Mouse (Mus musculus): ENCODE measurements around the gene Dhx40. TPM values are rescaled to one million over a fixed set of nuclear protein-coding genes. Genes with fewer than 3 reads are reported as not detected.
A peak's percentile ranks its signal among the peaks of the same experiment; 100 is the strongest.

Dhx40 gene
- total RNA-seq (2017), result 8.3 and 11.2 TPM in 2 replicates

DNA sequence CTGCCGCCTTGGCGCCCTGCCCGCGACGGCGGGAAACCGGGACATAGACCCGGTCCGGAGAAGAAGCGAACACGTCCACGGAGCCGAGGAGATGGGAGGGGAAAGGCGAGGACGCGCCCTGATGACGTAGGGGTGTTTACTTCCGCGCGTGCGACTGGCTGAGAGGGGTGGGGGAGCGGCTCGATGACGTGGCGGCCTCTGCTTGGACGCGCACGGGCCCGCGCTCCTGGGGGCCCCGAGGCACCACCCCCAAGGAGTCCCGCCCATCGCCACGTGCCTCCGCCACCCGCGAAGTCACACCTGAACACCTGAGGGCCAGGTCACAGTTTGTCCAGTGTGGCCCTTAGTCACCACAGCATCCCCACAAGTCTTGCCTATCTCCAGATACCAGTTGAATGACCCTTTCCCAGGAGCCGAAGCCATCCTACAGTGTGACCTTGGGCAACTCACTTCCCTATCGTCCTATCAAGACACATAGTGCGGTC is at the start of gene Dhx40:
Gene Dhx40 (minus strand): TSS at position 242 of the 485 bp plus-strand sequence.
- peak; percentile 75 to 91 for ATAC-seq (replicated peaks in 1 of 2; ENCODE audit: insufficient read depth in 1 of 2, low FRiP score in 2 of 2, low TSS enrichment in 1 of 2, low read depth in 1 of 2, poor library complexity in 2 of 2, severe bottlenecking in 2 of 2)

DNA sequence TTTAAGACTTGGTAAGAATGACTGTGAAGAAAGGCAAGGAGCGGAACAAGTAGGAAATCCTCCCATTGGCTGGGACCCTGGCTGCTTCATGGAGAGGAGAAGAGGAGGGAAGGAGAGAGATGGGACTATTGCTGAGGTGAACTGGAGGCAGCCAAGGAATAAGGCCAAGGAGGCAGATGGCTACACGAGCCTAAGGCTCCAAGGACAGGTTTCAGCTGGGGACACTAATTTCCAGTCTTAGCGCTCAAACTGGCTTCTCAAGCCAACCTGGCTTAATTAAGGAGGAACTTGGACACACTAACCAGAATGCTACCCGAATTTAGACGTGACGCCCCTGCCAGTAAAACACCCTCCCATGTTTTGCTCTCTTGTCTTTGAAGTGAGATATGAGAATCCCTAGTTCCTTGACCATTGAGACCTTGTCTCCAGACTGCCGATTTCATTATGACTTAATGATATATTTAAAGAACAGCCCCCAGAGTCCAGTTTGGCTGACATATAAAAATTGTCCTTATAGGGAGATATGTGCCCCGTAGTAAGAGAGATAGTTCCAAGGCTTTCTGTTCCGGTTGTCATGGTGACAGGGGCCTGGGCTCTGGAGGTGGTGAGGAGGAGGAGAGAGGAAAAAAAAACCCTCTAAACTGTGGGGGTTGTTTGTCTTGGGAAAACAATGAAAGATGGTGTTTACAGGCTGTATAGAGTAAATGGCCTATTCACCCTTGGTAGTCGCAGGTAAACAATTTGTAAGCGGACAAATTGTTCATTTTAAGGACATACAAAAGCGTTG is 48.3 kb upstream of the Dhx40 start:
- ATAC-seq (replicated peaks in 1 of 2; ENCODE audit: insufficient read depth in 1 of 2, low FRiP score in 2 of 2, low TSS enrichment in 1 of 2, low read depth in 1 of 2, poor library complexity in 2 of 2, severe bottlenecking in 2 of 2), result no peak

DNA sequence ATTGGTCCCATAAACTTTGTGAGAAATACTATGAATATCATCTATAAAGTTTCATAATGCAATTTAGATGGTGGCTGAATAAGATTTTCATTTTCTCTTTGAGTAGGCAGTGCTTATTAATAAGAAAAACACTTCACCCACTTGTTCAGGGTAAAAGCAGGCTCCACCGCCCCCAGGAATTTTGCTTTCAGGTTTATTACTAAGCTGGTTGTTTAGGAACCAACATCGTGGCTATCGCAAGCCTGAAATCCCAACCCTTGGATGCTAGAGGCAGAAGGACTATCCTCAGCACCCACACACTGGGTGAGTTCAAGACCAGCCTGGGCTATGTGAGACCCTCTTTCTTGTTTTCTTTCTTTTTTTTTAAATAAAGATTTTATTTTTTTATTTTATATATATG is 45.5 kb upstream of the Dhx40 start:
- no peak for ATAC-seq (replicated peaks in 1 of 2; ENCODE audit: insufficient read depth in 1 of 2, low FRiP score in 2 of 2, low TSS enrichment in 1 of 2, low read depth in 1 of 2, poor library complexity in 2 of 2, severe bottlenecking in 2 of 2)

DNA sequence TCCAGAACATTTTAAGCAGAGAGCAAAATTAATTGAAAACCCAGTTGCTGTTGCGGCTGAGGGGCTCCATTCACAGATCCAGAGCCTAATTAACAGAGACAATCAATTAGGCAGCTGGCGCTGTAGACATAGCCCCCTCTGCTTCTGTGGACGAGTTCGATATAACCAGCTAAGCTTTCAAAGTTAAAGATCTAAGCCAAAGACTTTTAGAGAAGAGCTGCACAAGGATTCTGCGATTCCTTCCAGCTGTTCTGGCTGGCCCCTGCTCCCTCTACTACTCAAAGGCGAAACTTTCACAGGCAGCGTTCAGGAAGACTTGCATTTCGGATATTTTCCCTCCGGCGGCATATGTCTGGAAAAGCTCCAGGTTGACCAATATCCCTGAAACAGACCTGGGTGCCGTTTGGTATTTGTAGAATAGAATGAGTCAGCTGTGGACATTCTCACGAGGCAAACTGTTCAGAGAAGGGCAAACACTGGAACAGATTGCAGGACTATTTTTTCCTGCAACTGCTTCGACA is 45.0 kb upstream of the Dhx40 start:
- ATAC-seq (replicated peaks in 1 of 2; ENCODE audit: insufficient read depth in 1 of 2, low FRiP score in 2 of 2, low TSS enrichment in 1 of 2, low read depth in 1 of 2, poor library complexity in 2 of 2, severe bottlenecking in 2 of 2), result no peak

DNA sequence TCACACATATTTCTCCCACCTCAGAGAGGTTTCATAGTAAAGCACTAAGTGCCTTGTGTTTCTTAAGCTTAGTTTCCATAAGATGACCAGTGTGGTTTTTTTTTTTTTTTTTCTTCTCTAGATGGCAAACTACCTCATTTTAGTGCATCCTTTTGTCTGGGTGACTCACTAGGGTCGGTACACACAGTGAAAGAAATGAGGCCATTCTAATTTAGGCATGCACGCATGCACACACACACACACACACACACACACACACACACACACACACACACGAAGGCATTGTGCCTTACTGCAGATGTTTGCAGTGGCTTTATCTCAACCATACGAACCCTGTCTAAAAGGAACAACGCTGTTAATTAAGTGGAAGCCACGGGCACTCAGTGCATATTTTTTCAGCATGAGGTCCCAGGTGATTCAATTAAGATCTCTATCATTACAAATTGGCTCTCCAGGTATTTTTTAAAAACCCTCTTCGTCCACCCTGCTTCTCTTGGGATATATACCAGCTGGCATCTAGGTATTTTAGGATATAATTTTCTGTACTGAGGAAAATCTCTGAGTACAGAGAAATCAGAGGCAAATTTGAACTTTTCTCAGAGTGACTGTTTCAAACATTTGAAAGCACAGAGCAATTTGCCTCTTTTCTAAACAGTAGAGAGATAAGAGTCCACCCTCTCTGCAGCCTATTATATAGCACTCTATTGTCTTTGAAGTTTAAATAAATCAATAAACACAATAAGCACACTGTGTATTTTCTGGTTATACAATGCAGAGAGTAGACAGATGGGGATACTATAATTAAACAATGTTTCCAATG is 44.4 kb upstream of the Dhx40 start:
- no peak for ATAC-seq (replicated peaks in 1 of 2; ENCODE audit: insufficient read depth in 1 of 2, low FRiP score in 2 of 2, low TSS enrichment in 1 of 2, low read depth in 1 of 2, poor library complexity in 2 of 2, severe bottlenecking in 2 of 2)

DNA sequence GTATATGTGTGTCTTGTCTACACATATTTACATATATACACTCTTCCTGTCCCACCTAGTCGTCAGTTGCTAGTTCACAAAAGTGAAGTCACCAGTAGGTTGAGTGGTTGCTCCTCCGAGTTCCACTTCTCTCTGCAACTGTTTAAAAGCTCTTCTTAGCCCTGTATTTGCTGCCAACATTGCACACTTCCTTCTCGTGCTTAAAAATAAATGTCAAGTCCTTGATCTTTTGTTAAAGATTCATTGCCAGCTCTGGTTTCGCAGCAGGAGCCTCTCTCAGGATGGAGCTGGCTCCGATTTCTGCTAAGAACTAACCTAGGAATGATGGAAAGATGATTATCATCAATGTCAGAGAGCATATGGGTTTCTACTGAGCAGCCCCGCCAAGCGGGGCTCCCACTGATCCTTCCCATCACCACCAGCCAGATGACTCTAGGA is 43.7 kb upstream of the Dhx40 start:
- no peak for ATAC-seq (replicated peaks in 1 of 2; ENCODE audit: insufficient read depth in 1 of 2, low FRiP score in 2 of 2, low TSS enrichment in 1 of 2, low read depth in 1 of 2, poor library complexity in 2 of 2, severe bottlenecking in 2 of 2)

DNA sequence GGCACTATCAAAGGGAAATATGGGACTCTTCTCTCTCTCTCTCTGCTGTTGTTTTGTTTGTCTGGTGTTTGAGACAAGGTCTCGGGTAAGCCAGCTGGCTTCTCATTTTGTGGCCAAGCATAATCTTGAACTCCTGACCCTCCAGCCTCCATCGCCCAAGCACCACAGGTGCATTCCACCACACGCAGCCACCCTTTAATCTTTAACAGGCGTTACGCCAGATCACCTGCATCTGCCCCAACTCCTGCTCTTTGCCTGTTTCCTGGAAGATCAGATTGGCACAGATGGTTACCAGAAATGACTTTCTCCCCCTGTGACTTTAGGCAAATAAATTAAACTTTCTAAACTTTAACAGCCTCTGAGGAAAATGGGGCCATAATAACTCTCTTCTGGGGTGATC is 36.3 kb upstream of the Dhx40 start:
- no peak for ATAC-seq (replicated peaks in 1 of 2; ENCODE audit: insufficient read depth in 1 of 2, low FRiP score in 2 of 2, low TSS enrichment in 1 of 2, low read depth in 1 of 2, poor library complexity in 2 of 2, severe bottlenecking in 2 of 2)

DNA sequence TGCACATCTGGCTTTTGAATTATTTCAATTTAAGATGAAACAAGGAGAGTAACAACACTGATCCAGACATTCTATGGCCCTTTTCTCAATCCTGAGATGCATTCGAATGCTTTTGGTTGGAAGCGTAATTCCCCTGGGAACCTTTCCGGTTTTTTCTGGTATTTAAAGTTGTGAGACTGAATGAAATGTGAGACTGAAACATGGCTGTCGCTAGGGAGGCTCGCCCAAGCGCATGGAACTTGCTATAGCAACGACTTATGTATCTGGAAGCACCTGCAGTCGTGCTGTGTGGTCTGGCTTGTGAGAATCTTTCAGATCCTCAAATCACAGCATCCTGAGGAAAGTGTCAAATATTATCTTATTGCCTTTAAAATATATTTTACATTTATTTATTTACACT is 33.7 kb upstream of the Dhx40 start:
- no peak for ATAC-seq (replicated peaks in 1 of 2; ENCODE audit: insufficient read depth in 1 of 2, low FRiP score in 2 of 2, low TSS enrichment in 1 of 2, low read depth in 1 of 2, poor library complexity in 2 of 2, severe bottlenecking in 2 of 2)

DNA sequence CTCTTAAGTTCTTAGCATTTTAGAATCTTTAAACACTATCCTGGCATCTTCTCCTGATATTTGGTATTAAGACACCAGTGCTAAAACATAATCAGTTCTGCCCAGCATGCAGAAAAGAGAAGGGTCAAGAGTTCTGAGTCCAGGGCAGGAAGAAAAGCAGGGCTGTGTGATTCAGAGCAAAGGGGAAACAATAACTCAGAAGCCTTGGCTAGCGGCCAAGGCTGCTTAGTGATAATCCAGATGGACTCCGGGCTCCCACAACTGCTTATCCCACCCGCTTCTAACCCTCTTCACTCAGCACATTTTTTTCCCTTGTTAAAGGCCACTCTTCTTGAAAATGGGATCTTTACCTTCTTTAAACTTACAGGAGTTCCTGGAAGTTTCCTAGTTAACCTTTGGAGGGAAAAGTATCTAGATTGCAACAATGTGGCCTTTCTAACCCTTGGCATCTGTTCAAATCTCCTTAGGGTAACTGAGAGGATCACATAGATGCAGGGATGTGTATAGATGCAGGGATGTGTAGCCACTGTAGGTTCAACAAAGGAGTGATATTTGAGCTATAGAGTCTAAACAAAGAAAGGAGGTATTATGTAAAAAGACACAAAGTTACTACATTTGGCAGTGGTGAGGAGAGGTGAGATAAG is 33.1 kb upstream of the Dhx40 start:
- ATAC-seq (replicated peaks in 1 of 2; ENCODE audit: insufficient read depth in 1 of 2, low FRiP score in 2 of 2, low TSS enrichment in 1 of 2, low read depth in 1 of 2, poor library complexity in 2 of 2, severe bottlenecking in 2 of 2), result no peak

DNA sequence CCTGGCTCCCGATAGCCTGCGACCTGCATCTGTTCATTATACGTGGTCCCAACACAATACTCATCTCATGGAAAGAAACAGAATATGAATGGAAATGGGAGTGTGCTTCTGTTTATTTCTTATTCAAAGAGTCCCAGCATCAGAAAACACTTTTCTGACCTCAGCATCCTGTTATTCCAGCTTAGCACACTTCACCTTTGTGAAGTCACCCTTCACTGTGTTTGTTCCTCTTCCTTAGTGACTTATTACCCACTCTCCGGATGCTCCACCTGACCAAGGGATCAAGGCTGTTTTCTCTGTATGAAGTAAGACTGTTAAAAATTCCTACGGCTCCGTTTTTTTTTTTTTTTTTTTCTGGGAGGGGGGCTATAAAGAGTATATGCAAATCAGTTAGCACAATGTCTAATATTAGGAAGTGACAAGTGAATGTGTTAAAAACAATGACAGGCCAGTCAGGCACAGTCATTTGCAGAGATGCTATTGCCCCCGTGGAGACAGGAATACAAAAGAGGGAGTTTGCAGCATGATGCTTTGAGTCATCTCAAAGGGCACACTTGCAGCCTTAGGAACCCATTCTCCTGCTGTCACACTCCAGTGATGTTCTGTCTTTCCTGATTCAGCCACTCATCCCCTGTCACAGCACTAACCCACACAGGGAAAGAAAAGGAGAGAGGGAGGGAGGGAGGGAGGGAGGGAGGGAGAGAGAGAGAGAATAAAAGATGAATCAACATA is 32.3 kb upstream of the Dhx40 start:
- no peak for ATAC-seq (replicated peaks in 1 of 2; ENCODE audit: insufficient read depth in 1 of 2, low FRiP score in 2 of 2, low TSS enrichment in 1 of 2, low read depth in 1 of 2, poor library complexity in 2 of 2, severe bottlenecking in 2 of 2)

DNA sequence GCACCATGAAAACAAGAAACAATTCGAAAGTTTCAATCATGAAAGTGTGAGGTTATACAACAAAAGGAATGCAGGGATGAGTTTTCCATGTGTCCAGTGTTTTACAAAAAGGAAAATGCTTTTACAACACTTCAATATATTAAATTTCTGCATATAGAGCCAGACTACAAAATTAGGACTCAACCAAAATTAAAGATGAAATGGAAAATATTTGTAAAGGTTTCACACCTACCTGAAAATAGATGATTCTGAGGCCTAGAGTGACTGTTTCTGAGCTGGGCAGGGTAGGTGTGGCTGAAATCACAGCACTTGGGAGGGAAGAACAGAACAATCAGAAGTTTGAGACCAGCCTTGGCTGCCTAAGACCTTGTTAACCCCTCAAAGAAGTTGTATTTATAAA is 31.2 kb upstream of the Dhx40 start:
- ATAC-seq (replicated peaks in 1 of 2; ENCODE audit: insufficient read depth in 1 of 2, low FRiP score in 2 of 2, low TSS enrichment in 1 of 2, low read depth in 1 of 2, poor library complexity in 2 of 2, severe bottlenecking in 2 of 2), result no peak

DNA sequence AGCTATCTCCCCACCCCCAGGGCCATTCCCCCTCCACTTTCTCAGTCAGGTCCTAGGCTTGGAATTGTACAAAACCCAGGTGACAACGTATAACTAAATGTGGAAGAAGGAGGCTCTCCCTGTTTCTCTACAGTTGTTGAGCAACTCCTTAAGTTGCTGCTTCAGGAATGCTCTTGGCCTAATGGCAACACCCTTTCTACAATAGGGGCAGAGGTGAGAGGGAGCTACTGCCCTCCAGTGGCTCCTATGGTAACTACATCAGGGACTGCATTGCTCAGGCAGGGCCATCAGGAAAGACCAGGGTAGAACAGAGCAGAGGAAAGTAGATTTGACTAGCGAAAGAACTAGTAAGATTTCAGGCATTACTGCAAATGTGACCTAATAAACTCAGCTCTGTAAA is 28.8 kb upstream of the Dhx40 start:
- peak; percentile 70 to 85 for ATAC-seq (replicated peaks in 1 of 2; ENCODE audit: insufficient read depth in 1 of 2, low FRiP score in 2 of 2, low TSS enrichment in 1 of 2, low read depth in 1 of 2, poor library complexity in 2 of 2, severe bottlenecking in 2 of 2)

DNA sequence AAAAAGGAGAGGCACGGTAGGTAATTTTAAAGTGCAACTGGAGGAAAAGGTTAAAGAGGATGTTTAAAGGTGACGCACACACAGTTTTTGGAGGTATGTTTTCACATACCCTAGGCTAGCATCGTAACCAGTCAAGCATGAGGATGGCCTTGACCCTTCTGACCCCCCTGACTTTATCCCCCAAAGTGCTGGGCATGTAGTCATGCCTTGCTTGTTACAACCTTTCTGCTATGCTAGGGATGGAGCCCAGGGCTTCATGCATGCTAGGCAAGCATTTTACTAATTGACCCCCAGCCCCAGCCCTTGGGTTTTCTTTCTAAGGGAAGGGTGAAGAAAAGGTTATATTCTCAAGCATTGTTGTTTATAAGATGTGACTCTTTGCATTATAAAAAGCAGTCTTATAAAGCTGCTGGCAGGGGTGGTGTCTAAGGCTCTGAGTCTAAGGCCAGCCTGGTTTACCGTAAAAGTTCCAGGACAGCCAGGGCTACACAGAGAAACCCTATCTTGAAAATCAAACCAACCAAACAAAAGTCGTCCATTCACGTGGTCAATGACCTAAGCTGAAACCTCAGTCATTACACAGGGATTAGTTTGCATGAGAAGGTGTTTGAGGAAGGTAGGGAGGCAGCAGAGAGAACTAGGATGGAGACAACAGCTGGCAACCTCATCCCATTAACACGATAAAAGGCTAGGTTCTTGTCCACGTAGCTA is 27.2 kb upstream of the Dhx40 start:
- ATAC-seq (replicated peaks in 1 of 2; ENCODE audit: insufficient read depth in 1 of 2, low FRiP score in 2 of 2, low TSS enrichment in 1 of 2, low read depth in 1 of 2, poor library complexity in 2 of 2, severe bottlenecking in 2 of 2), result no peak

DNA sequence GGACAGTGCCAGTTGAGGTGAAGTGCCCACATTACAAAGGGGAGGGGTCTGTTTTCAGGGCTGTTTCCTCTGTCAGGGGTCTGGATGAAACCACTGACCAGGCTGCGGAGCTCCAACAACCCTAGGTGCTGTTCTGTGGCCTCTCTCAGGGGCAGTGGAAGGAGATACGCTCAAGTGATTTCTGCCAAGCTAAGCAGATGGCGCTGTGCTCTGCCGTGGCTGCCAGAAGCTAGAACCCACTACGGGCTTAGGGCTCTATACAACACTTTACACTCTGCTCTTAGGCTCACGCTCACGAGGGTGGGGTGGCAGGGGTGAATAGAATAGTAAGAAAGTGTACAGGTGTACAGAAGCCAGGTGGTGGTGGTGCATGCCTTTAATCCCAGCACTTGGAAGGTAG is 26.5 kb upstream of the Dhx40 start:
- no peak for ATAC-seq (replicated peaks in 1 of 2; ENCODE audit: insufficient read depth in 1 of 2, low FRiP score in 2 of 2, low TSS enrichment in 1 of 2, low read depth in 1 of 2, poor library complexity in 2 of 2, severe bottlenecking in 2 of 2)

DNA sequence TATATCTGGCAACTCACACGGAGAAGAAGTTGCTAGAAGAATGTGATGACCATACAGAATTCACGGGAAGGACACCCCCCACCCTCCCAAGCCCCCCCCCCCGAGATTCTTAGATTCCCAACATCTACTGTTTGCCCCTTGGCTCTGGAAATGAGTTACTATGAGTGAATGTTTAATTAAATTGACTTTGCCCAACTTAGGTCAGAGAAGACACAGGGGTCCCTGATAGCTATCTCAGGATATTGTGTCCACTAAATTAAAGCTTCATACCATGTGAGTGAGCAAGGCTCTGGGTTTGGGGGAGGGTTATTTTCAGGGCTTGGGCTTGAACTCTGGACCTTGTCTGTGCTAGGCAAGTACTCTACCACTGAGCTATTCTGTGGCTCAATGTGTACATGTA is 25.6 kb upstream of the Dhx40 start:
- no peak for ATAC-seq (replicated peaks in 1 of 2; ENCODE audit: insufficient read depth in 1 of 2, low FRiP score in 2 of 2, low TSS enrichment in 1 of 2, low read depth in 1 of 2, poor library complexity in 2 of 2, severe bottlenecking in 2 of 2)

DNA sequence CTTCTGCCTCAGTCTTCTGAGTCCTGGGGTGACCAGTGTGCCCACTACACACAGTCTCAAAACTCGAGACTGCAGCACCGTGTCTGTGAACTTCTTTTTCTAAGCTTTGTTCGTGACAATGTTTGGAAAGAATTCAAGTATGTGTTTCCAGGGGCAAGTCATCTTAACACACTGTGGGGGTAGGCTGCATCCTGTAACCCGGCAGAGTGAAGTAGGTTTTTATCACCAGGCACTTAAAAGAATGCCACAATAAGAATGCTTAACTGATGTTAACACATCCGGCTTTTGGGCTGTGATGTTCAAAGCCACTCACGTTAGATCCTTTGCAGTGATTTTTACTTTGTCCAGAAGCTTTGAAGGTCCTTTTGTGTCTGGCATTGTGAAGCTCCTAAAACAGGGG is 20.9 kb upstream of the Dhx40 start:
- ATAC-seq (replicated peaks in 1 of 2; ENCODE audit: insufficient read depth in 1 of 2, low FRiP score in 2 of 2, low TSS enrichment in 1 of 2, low read depth in 1 of 2, poor library complexity in 2 of 2, severe bottlenecking in 2 of 2), result no peak

All from hematopoietic stem cell, adult 5-6 weeks (primary cell).